Mouse (Mus musculus) embryo, embryonic 10 days (tissue): Measurements from ENCODE around the gene App.

Source experiments
- DNase-seq: peaks from one replicate; pipeline ENCODE4 v3.0.0-alpha.2; 2015; ENCODE audit warnings: low spot score

App gene

DNA sequence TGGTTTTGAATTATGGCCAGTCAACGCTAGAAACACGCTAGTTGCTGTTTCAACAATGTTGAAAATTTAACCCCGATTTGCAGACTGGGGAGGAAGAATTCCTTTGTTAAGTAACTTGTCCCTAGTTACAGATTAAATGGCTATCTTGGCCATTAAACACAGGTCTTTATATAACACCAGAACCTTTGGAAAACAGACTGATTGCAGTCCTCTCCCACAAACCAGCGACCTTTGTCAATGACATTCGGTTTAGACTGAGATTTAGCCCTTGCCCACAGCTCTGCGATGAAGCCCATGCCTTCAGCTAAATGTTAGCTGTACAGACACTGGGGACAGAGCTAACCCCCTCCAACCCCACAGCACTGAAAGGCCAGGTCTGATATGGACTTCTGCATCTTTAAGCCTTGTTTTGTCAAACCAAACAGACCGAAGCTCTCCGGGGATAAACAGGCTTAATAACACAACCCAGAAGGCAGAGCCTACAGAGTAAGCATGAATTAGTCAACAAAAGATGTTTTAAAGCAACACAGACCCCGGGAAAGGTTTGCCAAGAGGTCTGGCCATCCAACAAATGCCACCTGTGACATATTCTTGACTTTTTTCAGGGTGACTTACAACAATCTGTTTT is 152.8 kb downstream of the App start:
- no peak for DNase-seq

DNA sequence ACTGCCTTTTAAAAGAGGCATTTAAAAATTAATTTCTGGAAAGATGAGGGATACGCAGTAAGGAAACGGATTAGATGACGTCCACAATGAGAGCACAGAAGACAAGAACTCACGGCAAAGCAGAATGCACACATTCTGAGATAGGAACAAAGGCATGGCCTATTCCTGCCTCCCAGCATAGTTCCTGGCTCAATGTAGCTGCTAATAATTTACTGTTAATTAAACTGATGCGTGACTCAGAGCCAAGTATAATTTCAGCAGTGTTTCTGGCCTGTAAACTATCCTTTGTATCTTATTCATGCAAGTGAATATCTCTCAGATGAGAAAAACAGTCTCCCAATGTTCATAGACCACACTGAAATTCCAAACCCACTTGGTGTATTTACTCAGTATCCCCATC is 154.3 kb downstream of the App start:
- no peak for DNase-seq

DNA sequence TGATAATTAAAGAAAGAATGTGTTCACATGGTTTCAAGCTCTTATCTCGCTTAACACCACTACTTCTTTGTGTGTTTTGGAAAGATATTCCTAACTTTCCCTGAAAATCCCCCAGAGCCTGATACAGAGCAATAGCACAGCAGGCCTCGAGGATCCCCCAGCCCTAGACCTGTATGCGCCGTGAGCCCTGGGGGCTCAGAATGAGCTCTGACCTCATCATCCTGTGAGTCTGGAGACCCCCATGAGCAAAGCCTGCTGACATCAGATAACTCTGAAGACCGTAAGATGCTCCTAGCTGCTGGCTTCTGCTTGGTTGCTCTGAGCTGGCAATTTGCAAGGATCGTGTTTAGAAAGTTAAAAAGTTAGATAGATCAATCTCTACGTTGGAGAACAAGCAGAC is 155.7 kb downstream of the App start:
- no peak for DNase-seq

DNA sequence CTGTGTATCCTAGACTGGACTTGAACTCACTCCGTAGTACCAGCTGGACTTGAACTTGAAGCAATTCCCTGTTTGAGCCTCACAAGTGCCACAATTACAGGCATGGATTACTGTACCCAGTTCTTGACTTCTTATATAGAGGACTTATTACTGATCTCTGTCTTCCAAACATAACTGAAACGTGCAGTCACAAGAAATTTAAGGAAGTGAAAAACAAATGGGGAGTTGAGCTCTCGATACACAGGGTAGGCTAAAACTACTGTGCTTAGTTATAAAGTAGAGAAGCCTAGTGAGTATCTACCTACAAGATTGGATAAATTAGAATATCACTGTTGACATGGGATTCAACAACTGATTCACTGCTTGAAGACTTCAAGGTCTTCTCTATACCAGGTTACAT is 160.9 kb downstream of the App start:
- no peak for DNase-seq

DNA sequence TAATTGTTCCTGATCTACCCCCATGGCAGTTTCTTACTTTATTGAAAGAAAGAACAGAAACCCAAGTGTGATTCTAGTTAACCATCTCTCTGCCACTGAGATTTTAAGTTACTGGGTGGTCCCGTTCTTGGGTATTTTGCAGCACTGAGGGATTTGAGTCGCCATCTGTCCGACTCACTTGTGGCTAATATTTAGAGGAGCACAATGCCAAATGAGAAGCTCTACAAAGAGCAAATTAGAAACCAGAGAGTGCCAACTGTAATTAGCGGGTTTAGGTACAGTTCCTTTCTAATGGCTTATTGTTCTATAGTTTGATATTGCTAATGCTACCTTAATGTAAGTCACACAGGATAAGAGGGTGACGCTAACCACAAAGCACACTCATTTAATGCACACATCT is 161.4 kb downstream of the App start:
- DNase-seq, result no peak

DNA sequence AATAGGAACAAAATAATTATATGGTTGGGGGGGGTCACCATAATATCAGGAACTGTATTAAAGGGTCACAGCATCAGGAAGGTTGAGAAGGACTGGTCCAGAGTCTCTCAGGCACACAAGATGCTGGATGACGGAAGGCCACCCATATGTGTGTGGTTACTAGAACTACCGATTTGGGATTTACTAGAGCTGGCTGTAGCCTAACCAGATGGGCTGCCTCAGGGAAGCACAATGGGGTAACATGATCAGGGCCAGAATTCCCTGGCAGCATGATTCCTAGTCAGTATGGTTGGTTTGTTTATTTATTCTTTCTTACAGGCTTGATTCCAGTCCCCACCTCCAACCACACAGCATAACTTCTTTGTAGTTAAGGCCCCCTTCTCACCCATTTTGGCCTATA is 162.9 kb downstream of the App start:
- peak; percentile 13 for DNase-seq

DNA sequence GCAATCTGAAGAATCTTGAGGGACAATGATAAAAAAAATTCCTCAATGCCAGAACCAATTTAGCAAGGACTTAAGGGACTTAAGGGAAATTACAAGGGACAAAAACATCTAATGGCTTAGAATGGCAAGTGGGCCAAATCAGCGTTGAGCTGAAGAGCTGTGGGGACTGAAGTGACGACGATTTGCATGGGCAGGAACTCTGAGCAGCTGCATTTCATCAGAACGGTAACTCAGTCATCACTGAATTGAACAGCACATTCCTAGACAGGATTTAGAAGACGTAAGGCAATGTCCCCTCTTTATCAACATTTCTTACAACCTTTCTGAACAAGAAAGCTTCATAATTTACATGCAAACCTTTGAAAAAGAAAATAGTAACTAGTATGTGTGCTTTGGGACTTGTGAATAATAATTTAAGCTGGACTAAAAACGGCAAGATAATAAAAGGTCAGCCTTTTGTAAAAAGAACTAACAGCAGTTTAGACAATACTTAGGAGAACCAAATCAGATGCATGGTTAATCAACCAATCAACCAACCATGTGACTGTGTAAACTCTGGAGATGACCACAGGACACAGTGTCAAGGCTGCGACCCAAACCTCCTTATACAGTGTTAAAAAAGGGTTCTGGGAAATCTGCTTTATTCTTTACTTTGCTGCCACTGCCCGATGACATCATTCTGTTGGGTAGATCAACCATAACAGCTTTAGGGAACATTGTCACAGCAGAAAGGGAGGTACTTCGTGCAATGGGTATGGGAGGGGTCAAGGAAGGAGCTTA is 164.5 kb downstream of the App start:
- no peak for DNase-seq

DNA sequence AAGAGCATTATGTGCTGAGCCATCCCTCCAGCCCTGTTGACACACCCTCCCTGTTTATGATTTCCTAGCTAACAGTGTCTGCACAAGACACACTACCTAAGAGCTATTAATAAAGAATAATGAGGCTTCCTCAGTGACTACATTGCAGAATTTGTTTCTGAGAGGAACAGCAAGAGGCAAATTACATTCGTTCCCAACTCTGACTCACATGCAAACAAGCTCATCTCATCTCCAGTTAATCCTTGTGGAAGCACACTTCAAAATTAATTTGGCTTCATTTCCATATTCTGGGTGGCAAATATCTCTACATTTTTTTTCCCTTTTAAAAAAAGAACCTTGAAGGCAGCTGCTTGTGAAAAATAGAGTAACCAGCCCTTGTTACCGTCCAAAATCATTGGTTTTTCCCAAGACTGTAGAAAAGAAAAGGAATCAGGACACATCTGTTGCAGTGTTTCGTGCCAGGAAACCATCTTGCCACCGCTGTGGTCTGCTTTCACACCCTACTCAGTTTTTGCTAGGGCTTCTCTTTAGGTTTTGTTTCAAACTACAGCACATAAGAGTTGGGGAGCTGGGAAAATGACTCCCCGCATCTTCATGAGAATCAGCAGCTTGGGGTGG is 171.5 kb downstream of the App start:
- no peak for DNase-seq

DNA sequence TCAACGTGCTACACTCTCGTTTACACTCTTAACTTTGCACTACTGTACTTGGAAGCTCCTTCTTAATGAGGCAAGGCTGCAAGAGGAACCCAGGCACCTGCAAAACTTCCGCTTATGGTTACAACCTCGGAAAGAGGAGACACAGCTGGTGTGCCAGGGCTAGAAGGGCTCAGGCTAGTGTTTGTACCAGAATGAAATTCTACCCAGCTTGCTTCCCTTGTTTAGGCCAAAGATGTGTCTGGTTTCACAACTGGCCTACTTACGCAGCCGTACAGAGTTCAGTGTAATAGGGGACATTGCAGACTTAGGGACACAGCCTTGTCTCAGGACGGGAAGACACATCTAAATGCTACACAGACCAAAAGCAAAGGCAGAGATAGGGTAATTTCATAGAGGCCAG is 173.3 kb downstream of the App start:
- no peak for DNase-seq

DNA sequence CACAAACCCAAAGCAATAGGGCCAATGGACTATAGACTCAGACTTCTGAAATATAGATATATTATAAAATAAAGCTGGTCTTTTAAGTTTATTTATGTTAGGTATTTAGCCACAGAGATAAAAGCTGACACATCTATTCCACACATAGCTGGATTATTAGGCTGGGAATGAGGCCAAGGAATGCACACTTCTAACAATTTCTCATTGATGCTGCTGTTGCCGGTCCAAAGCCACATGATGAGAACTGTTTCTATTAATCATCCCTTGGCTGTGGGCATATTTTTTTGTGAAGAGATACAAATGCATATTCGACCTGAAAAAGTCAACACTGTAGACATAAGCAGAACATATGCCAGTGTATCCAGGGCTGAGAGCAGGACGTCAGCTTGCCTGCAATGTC is 176.0 kb downstream of the App start:
- no peak for DNase-seq

DNA sequence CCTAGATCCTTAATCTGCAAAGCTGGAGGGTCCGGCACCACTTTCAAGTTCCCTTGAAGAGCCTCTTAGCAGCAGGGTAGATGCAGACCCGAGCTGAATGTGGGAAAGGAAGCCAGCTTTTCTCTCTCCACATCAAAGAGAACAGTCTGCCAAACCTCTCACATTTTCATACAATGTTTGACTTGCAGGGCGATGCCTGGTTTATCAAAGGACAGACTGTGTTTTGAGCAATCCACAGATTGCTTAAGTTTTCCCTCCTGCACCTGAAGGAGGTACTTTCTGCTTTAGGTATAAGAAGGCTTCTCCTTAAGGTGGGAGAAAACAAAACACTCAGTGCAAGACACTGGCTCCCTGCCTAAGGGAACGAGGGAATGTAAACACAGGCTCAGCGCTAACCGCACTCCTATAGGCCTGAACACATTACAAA is 178.1 kb downstream of the App start:
- no peak for DNase-seq

DNA sequence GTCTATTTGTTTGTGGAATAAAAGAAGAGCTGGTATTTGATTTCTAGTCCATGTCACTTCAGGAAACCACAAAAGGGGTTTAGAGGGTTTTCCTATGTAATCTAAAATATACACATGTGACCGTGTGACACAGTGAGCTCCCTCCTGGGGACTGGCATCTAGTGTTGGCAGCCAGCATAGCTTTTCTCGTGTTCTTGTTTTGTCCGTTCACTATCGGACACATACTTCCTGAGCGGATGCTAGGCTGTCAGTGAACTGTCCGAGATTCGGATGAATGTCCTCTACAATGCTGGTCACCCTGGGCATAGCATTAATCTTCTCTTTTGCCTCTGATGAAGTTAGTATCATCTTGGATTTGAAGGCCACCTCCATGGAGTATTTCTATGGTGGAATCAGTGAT is 180.7 kb downstream of the App start:
- no peak for DNase-seq

DNA sequence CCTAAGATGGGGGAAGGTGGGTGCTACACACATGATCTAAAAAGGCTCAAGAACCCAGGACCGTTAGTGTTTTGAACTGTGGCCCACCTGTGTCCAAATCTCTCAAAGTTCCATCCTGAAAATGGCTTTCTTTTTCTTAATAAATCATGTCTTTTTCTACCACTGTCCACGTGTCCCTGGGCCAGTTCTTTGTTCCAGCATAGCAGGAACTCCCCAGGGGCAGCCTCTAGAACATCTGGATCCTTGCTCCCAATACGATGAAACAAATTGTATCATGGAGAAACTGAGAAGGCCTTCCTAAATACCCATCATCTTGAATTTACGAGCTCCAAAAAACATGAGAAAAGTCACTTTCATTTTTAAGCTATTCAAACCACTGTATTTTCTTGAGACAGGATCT is 182.6 kb downstream of the App start:
- no peak for DNase-seq

DNA sequence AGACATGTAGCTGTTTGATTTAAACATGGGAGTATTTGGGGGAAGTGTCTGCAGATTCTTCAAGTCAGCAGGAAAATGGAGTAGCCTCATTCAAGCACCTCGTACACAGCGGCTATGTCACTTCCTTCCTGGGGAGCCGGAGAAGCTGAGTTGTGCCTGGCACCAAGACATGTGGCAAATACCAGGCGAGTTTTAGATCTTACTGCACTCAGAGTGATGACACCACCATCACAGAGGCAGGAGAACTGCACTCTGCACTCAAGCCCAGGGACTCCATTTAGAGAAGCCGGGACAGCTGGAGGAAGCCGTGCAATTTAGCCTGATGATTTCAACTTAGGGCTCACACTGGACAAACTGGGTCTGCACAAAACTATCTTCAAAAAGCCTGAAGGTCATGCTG is 183.6 kb downstream of the App start:
- DNase-seq, result no peak

DNA sequence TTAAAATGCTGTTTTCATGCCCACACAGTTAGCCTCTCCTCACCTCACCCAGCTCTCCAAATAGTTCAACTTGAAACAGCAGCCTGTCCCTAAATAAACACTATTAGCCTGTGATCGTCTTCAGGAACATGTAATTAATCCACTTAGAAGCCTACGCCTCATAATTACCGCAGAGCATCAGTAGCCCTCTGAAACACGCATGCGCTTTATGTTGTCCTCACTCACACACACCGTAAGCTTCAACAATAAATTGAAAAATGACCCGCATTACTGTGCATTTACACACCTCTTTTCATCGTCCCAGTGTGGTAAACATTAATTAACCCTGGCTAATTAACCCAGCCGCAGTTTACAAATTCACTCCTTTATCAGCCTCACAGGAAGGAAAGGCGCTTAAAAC is 184.1 kb downstream of the App start:
- DNase-seq, result no peak

DNA sequence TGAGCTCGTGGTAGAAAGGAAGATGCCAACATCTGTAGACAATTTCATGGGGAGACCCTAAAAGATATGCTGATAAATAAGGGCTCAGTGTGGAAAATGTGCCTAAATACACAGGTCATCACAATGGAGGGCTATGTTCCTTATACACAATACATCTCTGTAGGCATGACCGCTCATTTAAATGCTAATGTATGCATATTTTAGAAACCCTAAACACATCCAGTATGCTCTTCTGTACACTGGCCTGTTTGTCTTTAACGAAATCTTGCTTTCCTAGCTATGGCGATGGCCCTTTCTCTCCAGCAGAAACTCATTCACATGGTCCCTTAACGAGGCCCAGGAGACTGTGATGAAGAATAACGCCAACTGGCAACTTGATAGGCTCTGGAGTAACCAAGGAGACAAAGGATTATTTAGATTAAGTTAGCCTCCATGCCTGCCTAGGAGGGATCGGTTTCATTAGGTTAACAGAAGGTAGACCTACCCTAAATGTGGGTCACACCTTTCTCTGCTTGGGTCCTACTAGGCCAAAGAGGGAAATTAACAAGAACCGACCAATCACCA is 185.8 kb downstream of the App start:
- DNase-seq, result no peak

DNA sequence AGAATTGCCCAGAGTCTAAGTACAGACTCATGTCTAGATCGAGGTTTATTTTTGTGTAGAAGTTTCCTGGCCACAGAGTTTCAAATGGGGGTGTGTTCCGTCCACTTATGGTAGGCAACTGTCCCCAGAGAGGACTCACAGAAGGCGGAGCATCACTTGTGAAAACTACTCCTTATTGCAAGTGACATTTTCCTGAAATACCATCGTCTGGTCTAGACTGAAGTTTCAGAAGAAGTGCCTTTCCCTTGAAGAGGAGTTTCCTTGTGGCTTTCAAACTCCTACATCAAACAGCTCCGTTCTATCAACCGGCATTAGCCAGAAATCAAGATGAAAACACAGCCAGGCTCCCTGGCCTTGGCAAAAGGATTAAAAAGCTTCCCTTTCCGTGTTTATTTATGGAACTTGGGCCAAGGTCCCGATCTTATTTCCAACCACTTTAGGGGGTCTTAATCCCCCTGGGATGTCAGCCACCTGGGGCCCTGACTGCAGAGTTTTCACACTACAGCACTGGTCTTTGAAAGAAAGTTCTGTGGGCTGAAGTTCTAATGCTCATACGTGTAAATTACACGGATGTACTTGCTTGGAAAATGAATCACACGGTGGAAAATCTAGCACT is 187.4 kb downstream of the App start:
- DNase-seq, result no peak

DNA sequence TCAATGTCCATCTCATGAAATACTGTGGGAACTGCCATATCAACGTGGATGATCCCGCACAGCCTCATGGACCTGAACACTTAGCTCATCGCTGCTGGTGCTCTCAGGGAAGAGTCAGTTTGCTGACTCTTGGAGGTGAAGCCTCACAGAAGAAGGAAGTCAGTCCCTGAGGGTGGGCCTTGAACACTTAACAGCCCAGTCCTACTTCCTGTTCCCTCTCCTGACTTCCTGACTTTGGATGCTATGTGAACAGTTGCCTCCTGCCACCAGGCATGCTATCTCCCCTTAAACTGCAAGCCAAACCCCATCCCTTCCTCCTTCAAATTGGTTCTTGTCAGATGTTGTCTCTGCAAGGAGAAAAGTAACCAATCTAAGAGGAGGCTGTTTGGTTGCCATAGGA is 188.2 kb downstream of the App start:
- DNase-seq, result no peak

DNA sequence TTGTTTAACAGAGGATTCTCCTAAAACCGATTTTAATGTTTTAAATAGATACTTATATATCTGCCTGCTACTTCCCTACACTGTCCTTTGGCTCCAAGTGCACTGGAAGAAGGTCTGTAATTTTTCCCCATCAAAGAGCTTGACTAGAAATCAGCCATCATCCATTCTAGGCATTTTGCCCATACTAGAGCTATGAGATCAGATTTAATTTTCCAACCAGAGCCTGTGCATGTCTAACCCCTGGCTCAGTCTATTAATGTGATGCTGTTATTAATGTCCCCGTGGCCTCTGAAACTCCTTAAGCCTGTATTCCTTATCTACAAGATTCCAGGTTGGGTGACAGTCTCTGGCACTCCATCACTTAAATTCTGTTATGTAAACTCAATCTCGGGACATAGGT is 190.1 kb downstream of the App start:
- no peak for DNase-seq

DNA sequence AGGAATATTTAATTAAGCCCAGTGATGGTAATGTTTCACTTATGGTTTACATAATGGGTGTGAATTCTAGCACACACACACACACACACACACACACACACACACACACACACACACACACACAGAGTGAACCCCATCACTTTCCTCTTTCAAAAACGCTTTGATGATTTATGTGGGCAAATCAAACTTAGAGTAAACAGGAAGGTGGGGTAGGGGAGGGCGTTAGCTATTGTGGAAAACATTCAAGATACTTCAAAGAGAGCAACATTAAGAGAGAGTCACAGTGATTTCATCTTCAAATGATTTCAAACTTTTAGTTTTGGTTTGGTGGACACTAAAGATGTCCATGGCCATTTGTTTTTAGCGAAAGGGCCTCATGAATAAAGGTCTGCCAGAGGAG is 191.0 kb downstream of the App start:
- no peak for DNase-seq

DNA sequence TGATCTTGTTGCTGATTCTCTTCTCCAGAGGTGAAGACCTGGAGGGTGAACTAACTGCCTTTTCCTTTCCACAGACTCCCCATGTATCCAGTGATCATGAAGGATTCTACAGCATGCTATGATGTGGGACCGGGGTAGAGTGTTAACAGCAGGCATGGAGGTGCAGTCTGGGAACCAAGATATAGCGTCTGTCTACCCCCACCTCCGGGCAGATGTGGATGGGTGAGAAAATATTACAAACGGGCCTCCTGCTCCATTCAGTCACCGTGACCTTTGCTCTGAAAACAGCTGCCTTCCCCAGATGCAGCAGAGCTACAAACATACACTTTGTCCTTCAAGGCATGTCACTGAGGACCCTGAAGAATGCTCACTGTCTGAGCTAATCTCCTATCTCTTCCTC is 195.0 kb downstream of the App start:
- no peak for DNase-seq

DNA sequence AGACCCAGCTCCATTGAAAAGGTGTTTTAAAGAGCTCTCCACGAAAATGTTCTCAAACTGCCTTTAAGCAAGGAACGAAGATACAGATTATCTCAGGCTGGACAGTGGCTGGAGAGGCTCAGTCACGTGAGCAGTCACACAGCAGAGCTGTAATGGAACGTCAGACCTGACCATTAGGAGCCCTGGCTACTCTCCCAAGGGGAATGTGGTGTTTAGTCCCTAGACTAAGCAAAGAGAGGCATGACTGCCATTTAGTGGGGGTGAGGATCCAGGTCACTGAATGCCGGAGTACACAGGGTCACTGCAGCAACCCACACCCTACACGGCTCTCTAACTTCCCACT is 199.4 kb downstream of the App start:
- no peak for DNase-seq
